Mouse (Mus musculus) left cerebral cortex, adult 18-20 months (tissue): ENCODE data around the gene Gmps. TPM values are rescaled to one million over a fixed set of nuclear protein-coding genes. Genes with fewer than 3 reads are reported as not detected.

ENCODE experiments used
- DNase-seq, 2 experiments: peaks; one replicate each; pipeline ENCODE4 v3.0.0; 2021 to 2022; ENCODE audit warnings: low spot score in 2 of 2, mixed read lengths in 1 of 2
- long read RNA-seq, 2 experiments: library from polyadenylated mRNA; stranded (forward); transcript quantifications; one replicate each; pipeline ENCODE4 v2.0.0; 2021
- total RNA-seq, 2 experiments: library from RNA; stranded (reverse); gene quantifications; 2 replicates each; pipeline ENCODE4 v1.2.3; 2021

Gmps gene
- total RNA-seq: 10 to 100 TPM; 48.2 to 48.7 TPM
- long read RNA-seq, experiment 1, full-length matches to known transcripts: 31 of 39 reads
- long read RNA-seq, experiment 1, partial matches to known transcripts: 2 of 39 reads
- long read RNA-seq, experiment 1, other reads (novel, unspliced or antisense): 6 of 39 reads
- long read RNA-seq, experiment 2, full-length matches to known transcripts: 20 of 36 reads
- long read RNA-seq, experiment 2, partial matches to known transcripts: 2 of 36 reads
- long read RNA-seq, experiment 2, other reads (novel, unspliced or antisense): 14 of 36 reads

- peak; percentile 89 to 92 for DNase-seq
Measured at GRCm38 (mm10) chr3:63975955-63976908, at the start of gene Gmps. TSS of gene Gmps (plus strand) at chr3:63976106.

GRCm38 (mm10) chr3:63928878-63929859, 46.7 kb upstream of the Gmps start, which contains the start of gene E130311K13Rik:
TSS of gene E130311K13Rik (minus strand) at chr3:63929472.
- DNase-seq: peak; percentile 90

GRCm38 (mm10) chr3:63938928-63939327, 37.0 kb upstream of the Gmps start:
- DNase-seq: no peak

- DNase-seq: peak; percentile 50 to 58
Measured at GRCm38 (mm10) chr3:63941204-63941850, 34.6 kb upstream of the Gmps start.

GRCm38 (mm10) chr3:63949837-63950236, 26.1 kb upstream of the Gmps start:
- no peak for DNase-seq

GRCm38 (mm10) chr3:63963421-63964099, 12.3 kb upstream of the Gmps start:
- DNase-seq: no peak

GRCm38 (mm10) chr3:63964100-63964921, 11.6 kb upstream of the Gmps start, which contains the start of gene Slc33a1:
TSS of gene Slc33a1 (minus strand) at chr3:63964768.
- DNase-seq: peak; percentile 99

GRCm38 (mm10) chr3:63964922-63965249, 11.0 kb upstream of the Gmps start:
- DNase-seq: no peak

GRCm38 (mm10) chr3:63965929-63966328, 10.0 kb upstream of the Gmps start:
- DNase-seq: no peak

- DNase-seq: no peak
Measured at GRCm38 (mm10) chr3:63977895-63978294, 2.0 kb downstream of the Gmps start.

GRCm38 (mm10) chr3:63986656-63987055, 10.8 kb downstream of the Gmps start:
- DNase-seq: no peak

GRCm38 (mm10) chr3:63988722-63989440, 13.0 kb downstream of the Gmps start:
- DNase-seq: no peak

- DNase-seq: no peak
Measured at GRCm38 (mm10) chr3:64021436-64021835, 45.5 kb downstream of the Gmps start.

GRCm38 (mm10) chr3:64021867-64022266, 46.0 kb downstream of the Gmps start:
- DNase-seq: no peak

GRCm38 (mm10) chr3:64029846-64030245, 53.9 kb downstream of the Gmps start:
- no peak for DNase-seq

GRCm38 (mm10) chr3:64038136-64038841, 62.4 kb downstream of the Gmps start:
- no peak for DNase-seq
